Mouse (Mus musculus) ovary, postnatal 10 days (tissue): ENCODE data around the gene Mill2.
A peak's percentile ranks its signal among the peaks of the same experiment; 100 is the strongest.

ENCODE experiments used
- DNase-seq: peaks from one replicate; pipeline ENCODE4 v3.0.0; 2022; ENCODE audit warnings: low spot score

Mill2 gene

DNA sequence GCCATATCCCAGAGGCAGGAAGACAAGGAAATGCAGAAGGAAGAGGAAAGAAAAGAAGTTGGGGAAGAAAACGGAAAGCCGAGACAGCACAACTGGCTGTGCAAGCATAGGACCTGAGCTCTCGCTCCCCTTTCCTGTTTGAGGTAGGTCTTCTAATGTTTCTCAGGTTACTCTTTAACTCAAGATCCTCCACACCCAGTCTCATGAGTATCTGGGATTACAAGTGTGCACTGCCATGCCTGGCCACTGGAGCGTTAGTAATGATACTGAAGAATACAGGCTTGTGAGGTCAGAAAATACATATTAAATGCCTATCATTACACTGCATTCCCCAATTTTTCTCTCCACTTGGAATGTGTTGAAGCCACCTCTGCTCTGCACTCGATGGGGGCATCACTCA, 35.6 kb downstream of the Mill2 start:
- no peak for DNase-seq

DNA sequence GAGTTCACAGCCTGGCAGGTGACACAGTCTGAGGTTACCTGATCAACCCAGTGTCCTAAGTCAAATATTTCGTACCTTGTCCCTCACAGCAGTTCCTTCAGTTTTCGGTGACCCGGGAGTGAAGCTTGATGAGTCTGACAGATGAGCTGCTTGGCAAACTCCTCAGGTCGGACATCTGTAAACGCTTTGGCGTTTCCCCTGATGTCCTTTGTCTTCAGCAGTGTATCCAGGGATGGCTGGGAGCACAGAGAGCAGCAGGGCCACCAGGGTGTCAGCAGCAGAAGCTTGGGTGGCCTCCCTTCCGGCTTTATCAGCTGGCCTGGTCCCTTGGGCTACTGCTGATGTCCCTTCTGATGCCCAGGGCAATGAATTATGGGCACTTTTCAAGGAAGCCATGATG, 38.9 kb downstream of the Mill2 start:
- DNase-seq = no peak

DNA sequence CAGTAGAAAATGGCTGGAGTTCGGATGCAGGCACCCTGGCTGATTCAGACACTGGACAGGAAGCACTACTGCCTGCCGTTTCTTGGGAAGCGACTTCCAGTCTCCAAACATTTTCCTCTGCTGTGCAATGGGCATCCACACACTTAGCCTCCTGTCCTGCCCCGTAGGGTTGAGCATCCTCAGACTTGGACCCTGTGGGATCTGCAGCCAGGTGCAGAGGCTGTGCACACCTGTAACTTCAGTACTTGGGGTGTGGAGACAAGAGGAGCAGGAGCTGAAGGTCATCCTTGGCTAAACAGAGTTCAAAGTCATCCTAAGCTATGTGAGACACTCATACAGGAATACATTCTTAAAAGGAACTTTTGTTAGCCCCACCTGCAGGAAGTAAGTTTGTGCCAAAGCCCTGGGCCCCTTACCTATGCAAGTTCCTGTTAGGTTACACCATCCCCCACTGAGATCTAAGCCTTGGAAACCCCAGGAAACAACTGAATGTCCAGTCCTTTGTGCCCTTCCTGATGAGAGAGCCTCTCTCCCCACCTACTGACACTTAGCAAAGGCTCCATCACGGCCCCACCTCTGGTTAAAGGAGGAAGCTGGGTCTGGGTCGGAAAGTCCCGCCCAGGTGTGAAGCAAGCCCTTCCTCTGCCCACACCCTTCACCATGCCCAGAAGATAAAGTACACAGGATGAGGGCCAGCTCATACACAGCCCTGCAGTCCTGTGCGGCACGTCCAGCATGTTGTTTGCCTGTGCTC, 44.4 kb downstream of the Mill2 start:
- no peak for DNase-seq

DNA sequence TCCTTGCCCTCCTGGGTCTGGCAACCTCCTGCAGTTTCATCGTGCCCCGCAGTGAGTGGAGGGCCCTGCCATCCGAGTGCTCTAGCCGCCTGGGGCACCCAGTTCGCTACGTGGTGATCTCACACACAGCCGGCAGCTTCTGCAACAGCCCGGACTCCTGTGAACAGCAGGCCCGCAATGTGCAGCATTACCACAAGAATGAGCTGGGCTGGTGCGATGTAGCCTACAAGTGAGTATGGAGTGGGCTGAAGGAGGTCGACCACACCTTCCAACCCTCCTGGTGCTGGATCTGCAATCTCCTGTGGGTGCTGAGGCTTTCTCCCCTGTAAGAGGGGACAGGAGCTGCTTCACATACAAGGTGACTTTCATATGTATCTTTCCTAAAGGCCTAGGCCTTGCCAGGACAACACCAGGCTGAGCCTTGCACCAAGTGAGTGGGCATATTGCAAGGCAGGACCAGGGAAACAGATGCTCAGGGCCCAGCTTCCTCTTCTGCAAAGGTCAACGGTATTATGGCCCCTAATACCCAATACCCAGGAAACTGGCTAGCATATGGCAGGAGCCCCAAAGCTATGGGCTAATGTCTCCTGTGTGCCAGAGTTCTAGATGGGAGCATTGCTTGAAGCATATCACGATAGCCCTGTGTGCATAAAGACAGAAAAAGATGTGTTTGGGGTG, 45.1 kb downstream of the Mill2 start:
- DNase-seq = no peak

DNA sequence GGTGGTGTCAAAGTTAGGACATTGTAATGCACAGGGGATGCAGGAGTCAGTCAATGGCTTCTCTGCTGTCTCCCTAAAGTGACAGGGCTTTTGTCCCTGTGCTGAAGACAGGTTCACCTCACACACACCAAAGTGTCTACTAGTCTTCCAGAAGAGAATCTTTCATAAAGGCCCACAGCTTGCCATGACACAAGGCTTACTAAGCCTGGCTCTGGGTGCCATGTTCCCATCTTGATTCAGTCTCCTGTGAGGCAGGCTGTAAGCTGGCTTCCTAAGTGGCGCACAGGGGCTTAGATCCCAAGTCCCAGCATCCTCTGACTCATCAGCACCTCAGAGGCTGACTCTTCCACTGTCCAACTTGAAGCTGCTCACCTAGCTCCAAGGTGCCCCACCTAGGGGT, 47.2 kb downstream of the Mill2 start:
- DNase-seq = no peak

DNA sequence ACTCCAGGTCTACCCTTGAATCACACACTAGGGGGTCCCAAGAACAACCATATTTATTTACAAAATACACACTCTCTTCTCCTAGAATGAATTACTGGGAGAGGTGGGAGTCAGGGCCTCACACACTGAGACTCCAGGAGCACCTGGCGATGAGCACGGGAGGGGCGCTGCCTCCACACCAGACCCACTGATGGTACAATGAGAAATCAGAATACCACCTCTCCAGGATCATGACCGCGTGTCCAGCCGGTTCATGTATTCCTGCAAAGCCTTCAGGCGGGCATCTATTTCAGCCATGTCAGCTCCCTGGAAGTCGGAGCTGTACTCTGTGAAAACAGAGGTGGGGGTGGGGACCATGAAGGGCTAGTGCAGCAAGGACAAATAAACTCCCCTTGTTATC, 51.1 kb downstream of the Mill2 start:
- no peak for DNase-seq

DNA sequence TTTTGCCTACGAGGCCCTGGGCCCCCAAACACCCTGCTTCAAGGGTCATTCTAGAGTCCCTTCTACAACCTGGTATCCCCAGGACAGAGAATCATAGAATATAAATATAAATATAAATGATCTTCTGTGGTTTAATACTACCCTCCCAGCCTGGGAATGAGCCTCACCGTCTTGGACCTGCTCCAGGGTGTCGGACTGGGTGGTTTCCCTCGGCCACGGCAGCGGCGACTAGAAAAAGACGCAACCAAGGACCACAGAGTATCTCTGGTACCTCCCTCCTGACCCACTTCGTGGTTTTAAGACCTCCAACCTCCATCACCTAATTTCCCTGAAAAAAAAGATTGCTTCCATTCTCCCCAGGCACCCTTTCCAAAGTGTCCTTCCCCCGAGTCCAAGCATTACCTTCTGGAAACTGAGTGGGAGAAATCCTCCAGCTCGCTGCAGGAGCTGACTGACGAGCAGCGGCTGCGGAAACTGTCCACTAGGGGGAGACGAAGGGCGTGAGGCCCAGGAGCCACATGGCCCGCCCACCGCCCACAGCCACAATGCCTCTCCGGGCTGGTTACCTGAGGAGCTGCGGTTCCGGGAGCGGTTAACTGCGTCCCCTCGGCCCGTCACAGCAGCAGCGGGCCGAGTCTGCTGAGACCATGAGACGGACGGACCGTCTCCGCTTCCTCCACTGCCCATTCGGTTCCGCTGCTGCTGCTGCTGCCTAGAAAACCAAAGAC, 52.3 kb downstream of the Mill2 start:
- DNase-seq = peak; percentile 68

DNA sequence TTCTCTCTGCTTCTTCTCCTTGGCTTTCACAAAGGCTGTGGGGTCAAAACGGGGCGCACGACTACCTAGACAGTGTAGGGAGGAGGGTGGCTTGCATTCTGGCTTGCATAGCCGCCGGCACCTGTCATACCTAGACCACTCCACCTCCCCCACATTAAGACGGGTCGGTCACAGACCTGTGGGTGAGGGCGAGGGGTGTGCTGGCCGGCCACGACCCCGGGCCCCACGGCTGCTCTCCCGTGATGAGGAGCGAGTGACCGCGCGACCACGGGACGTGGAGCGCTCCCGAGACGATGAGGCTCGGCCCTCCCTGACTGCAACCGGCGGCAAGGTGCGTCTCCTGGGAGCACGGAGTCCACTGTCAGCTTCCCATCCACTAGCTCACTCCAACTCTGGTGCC, 53.2 kb downstream of the Mill2 start:
- no peak for DNase-seq

DNA sequence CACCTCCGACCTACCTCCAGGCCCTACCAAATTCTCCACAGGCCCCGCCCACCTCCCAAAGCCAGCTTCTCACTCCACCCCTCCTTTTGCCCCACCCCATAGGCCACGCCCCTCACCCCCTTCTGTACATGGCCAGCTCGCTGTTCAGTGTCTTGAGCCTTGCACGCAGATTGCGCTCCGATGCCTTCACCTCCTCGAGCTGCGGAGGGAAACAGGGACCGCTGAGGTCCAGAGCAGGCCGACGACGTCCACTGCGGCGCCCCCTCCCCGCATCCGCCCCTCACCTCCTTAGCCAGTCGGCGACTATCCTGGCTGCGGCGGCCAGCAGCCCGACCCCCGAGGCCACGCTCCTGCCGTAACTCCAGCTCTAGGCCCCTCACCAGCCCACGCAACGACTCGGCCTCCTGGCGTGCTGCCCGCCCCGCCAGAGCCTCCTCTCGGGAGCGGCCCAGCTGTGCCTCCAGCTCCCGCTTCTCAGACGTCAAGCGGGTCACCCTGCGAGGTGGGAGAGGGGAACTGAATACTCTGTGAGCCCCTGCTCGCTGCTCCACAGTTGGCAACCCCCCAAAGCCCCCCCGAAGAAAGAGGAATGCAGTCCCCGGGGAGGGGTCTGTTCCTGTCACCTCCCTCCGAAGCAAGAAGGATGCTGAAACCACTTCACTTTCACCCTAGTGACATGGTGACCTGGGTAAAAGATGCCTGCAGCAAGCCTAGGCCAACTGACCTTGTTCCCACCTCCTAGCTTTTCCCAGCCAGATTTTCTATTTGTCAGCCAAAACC, 54.1 kb downstream of the Mill2 start:
- no peak for DNase-seq

DNA sequence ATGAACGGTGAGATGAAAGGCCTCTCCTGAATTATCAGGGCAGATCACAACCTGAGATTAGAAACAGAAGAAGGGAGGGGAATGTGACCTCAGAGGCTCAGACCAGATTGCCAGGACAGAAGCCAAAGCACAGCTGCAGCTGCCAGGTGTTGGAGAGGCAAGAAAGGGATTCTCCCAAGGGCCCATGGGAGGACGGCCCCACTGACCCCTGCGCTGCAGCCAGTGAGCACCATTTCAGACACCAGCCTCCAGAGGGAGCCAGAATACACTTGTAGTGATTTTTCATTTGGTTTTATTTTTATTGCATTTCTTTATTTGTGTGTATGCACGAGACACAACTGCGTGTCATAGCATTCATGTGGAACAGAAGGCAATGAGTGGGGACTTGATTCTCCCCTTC, 56.8 kb downstream of the Mill2 start:
- DNase-seq = no peak

DNA sequence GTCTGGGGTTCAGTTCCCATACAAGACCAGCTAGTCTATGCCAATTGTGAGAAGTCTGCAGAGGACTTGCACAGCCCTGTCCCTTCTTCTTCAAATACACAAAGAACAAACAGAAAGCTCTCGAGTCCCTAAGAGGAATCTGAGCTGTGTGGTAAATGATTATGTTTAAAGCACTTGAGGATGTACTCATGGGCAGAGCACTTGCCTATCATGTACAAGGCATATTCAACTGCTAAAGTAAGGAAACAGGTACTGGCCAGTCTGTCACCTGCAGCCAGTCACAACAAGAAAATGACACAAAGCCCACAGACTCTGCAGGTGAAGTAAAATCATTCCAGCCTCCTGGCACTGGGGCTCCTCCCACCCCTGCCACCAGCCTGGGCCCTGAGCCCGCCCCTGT, 60.7 kb downstream of the Mill2 start:
- DNase-seq = no peak

DNA sequence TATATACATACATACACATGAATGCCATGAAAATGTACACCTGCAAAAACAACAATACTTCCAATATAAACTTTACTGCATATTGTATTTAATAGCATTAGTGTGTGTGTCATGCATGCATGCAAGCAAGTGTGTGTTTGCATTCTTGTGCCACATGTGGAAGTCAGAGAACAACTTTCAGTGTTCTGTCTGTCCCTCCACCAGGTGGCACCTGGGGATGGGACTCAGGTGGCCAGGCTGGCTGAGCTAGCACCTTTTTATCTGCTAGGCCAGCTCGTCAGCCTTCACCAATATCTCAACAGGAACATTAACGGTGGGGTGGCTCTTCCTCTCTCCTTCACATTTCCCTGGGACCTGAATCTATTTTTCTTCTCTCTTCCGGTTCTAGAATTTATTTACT, 62.7 kb downstream of the Mill2 start:
- DNase-seq = no peak

DNA sequence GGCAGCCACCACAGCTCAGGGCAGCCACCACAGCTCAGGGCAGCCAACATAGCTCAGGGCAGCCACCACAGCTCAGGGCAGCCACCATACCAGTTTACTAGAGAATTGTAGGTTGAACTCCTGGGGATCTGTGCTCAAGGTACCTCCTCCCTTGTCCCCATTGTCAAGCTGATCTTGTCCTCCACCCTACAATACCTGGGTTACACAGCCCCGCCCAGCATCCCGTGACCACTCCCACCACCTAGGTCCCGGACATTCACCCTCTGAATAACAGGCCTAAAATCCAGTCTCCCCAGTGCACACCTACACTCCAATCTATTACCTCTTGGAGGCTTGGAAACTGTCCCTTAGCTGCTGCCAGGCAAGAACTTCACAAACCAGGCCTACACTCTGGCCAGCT, 65.2 kb downstream of the Mill2 start:
- no peak for DNase-seq

DNA sequence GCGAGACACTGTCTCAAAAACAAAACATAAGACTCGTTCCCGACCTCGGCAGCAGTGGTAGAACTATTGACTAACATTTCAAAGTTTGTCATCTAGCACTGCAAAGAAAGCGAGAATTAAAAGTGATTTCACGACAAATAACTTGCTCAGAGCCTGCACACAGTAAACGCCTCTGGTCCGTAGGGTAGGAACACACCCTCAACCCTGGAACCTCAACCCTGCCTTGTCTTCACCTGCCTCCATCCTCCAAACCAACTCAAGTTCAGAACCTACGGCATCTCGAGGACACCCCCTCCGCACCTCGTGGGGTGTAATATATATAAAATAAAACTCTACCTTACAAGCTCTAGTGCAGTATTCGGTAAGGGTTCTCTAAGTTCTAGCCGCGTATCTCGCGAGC, 70.0 kb downstream of the Mill2 start:
- DNase-seq = no peak

DNA sequence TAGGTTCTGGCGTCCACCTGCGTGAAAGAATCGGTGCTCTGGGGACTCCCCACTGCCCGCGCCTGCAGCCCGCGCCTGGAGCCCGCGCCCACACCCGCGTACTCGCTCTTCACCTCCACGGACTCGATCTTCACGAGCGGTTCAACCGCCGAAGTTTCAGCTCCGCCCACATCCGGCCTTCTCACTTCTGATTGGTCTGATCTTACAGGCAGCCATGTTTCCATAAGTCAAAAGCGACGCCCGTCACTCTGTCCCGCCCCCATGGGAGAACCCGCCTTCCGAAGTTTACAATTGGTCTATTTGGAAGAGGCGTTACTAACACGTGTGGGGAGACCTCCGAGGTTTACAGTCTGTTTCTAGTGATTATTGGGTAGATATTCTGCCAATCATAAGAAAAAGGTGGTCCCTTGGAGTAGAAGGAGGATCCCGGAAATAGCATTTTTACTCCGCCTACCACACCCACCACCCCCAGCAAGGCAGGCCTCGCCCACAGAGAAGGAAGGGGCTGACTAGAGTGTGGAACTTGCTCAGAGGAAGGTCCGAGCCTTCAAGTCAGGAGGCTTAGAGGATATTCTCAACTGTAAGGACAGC, 70.6 kb downstream of the Mill2 start, which contains the start of gene Ccdc61:
TSS of gene Ccdc61 (minus strand) at position 175 of the 591 bp plus-strand sequence.
- peak; percentile 92 for DNase-seq
